Mouse (Mus musculus) bone marrow, adult 2 months (tissue): Measurements from ENCODE around the gene Smarca1.

ENCODE experiments used
- CTCF ChIP-seq: fragments of 200-500 bp; IDR thresholded peaks from 2 replicates; pipeline ENCODE4 v1.5.1; 2011; ENCODE audit warnings: low read length, control low read depth; ENCODE audit not compliant: control insufficient read depth, insufficient read depth
- POLR2A ChIP-seq: fragments of 200-500 bp; IDR thresholded peaks from 2 replicates; pipeline ENCODE4 v1.6.1; 2011; ENCODE audit warnings: low read depth, mild to moderate bottlenecking, control low read depth, low read length, borderline replicate concordance; ENCODE audit not compliant: control insufficient read depth

- TF ChIP-seq POLR2A (no peak), CTCF (no peak)
Observed at GRCm38 (mm10) chrX:47760212-47760611, 132.6 kb downstream of the Smarca1 start.
